ENCODE assay signal across 24 mouse cellular contexts in the genomic region with DNA sequence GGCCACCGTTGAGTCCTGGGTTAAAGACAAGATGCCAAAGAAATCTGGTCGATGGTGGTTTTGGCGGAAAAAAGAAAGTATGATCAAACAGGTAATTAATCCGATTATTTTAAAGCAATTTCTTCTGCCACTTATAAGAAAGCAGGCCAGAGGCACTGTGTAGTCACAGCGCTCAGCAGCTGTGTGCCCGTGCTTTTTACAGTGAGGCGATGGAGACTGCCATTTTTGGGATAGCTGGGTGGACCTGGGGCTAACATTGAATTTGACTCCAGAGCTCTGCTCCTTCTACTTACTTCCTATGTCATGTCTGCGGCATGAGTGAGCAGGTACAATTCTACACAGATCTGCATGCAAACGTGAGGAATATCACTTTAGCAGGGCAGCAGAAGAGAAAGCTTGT. TPM values are rescaled to one million over a fixed set of nuclear protein-coding genes. Genes with fewer than 3 reads are reported as not detected.
A peak's percentile ranks its signal among the peaks of the same experiment; 100 is the strongest.
DNase-seq lines count a peak whose midpoint lies in the region; ATAC-seq lines count a peak whose summit lies in the region.
"Had no signal": no experiment of that assay in that cellular context is flagged by ENCODE, and none has a peak within 500 bp of the region (broad histone marks: within the 10 kb centered on the region; RNA-seq: fewer than 3 reads in every experiment).

No protein-coding gene starts in this region.

- no peaks in the 10 kb centered on the region for H3K9me3 ChIP-seq in liver, embryonic 12.5 days (replicated peaks)
- H3K9me3 ChIP-seq in liver, embryonic 11.5 days (ENCODE audit: control insufficient read depth, low read length), result no peaks in the 10 kb centered on the region
- H3K9me3 ChIP-seq in midbrain, embryonic 11.5 days (ENCODE audit: control insufficient read depth, low read length), result no peaks in the 10 kb centered on the region
- no peaks in the 10 kb centered on the region for H3K9me3 ChIP-seq in midbrain, embryonic 10.5 days (replicated peaks)
- H3K9me3 ChIP-seq: embryonic facial prominence, embryonic 10.5 days; embryonic facial prominence, embryonic 12.5 days; forebrain, embryonic 13.5 days; forebrain, embryonic 15.5 days; G1E had no signal

- H3K9ac ChIP-seq in liver, embryonic 12.5 days, result no peak overlapping the region
- no peak overlapping the region for H3K9ac ChIP-seq in liver, embryonic 11.5 days (ENCODE audit: low read depth, low read length)
- no peak overlapping the region for H3K9ac ChIP-seq in midbrain, embryonic 11.5 days (ENCODE audit: low read length)
- H3K9ac ChIP-seq: embryonic facial prominence, embryonic 12.5 days; forebrain, embryonic 13.5 days; forebrain, embryonic 15.5 days had no signal

- peaks cover 93% of the 10 kb centered on the region for H3K36me3 ChIP-seq in liver, embryonic 12.5 days
- peaks cover 44% of the 10 kb centered on the region for H3K36me3 ChIP-seq in liver, embryonic 11.5 days (ENCODE audit: control insufficient read depth, insufficient read depth, low read length)
- H3K36me3 ChIP-seq in midbrain, embryonic 11.5 days (ENCODE audit: control insufficient read depth, insufficient read depth, low read length), result peaks cover 11% of the 10 kb centered on the region
- H3K36me3 ChIP-seq in midbrain, embryonic 10.5 days, result peaks cover 89% of the 10 kb centered on the region

- ATAC-seq in liver, embryonic 12.5 days, result no peak
- no peak for ATAC-seq in liver, embryonic 11.5 days (replicated peaks; ENCODE audit: low FRiP score)
- ATAC-seq in midbrain, embryonic 11.5 days (ENCODE audit: low FRiP score), result no peak
- ATAC-seq: activated CD4-positive, CD25-positive, alpha-beta regulatory T cell, adult 4 months; CD4-positive, CD25-positive, alpha-beta regulatory T cell, adult 4 months; forebrain, embryonic 13.5 days; forebrain, embryonic 15.5 days; Patski had no signal

- no peak overlapping the region for H3K4me2 ChIP-seq in liver, embryonic 12.5 days
- no peak overlapping the region for H3K4me2 ChIP-seq in liver, embryonic 11.5 days
- H3K4me2 ChIP-seq in midbrain, embryonic 11.5 days, result no peak overlapping the region
- H3K4me2 ChIP-seq: embryonic facial prominence, embryonic 12.5 days; forebrain, embryonic 13.5 days; forebrain, embryonic 15.5 days had no signal

- DNase-seq in heart, adult 11 months, result peak; percentile 54
- no peak for DNase-seq in heart, postnatal 4 days
- no peak for DNase-seq in liver, embryonic 11.5 days (ENCODE audit: low spot score)
- peak; percentile 77 for DNase-seq in midbrain, embryonic 11.5 days (ENCODE audit: low spot score, missing footprints)
- no peak for DNase-seq in midbrain, embryonic 10.5 days (ENCODE audit: low spot score)
- DNase-seq: adrenal gland, adult 8-10 months; adrenal gland, postnatal 14 days; adrenal gland, postnatal 36 days; B cell, adult 2 months; cerebellum, adult 11-12 months; cerebellum, adult 2 months; cerebellum, adult 9-10 months; cerebellum, postnatal 10 days; cerebellum, postnatal 25 days had no signal

- no peaks in the 10 kb centered on the region for H3K27me3 ChIP-seq in liver, embryonic 12.5 days (replicated peaks)
- no peaks in the 10 kb centered on the region for H3K27me3 ChIP-seq in liver, embryonic 11.5 days (replicated peaks; ENCODE audit: control insufficient read depth, insufficient read depth, low read length)
- no peaks in the 10 kb centered on the region for H3K27me3 ChIP-seq in midbrain, embryonic 11.5 days (ENCODE audit: control insufficient read depth, insufficient read depth, low read length)
- H3K27me3 ChIP-seq in midbrain, embryonic 10.5 days (ENCODE audit: low read depth, poor library complexity, severe bottlenecking), result no peaks in the 10 kb centered on the region
- H3K27me3 ChIP-seq: CH12.LX; embryonic facial prominence, embryonic 12.5 days; forebrain, embryonic 13.5 days; forebrain, embryonic 15.5 days; Patski had no signal

- H3K4me3 ChIP-seq in liver, embryonic 12.5 days, result no peak overlapping the region
- no peak overlapping the region for H3K4me3 ChIP-seq in liver, embryonic 11.5 days (ENCODE audit: low read depth, low read length)
- no peak overlapping the region for H3K4me3 ChIP-seq in midbrain, embryonic 11.5 days (ENCODE audit: low read depth, low read length)
- H3K4me3 ChIP-seq in midbrain, embryonic 10.5 days, result no peak overlapping the region
- H3K4me3 ChIP-seq: embryonic facial prominence, embryonic 10.5 days; embryonic facial prominence, embryonic 12.5 days; forebrain, embryonic 13.5 days; forebrain, embryonic 15.5 days had no signal

- peaks cover 40% of the 10 kb centered on the region for H3K4me1 ChIP-seq in liver, embryonic 12.5 days
- H3K4me1 ChIP-seq in liver, embryonic 11.5 days (replicated peaks; ENCODE audit: control insufficient read depth, insufficient read depth, low read length), result peaks cover 25% of the 10 kb centered on the region
- no peaks in the 10 kb centered on the region for H3K4me1 ChIP-seq in midbrain, embryonic 11.5 days (ENCODE audit: control insufficient read depth, insufficient read depth, low read length)
- H3K4me1 ChIP-seq in midbrain, embryonic 10.5 days, result no peaks in the 10 kb centered on the region
- H3K4me1 ChIP-seq: embryonic facial prominence, embryonic 10.5 days; embryonic facial prominence, embryonic 12.5 days; forebrain, embryonic 13.5 days; forebrain, embryonic 15.5 days had no signal

- WGBS in liver, embryonic 12.5 days (ENCODE audit: insufficient replicate concordance), result 93% methylated on average over 9 of the region's 9 CpGs
- 94% methylated on average over 9 of the region's 9 CpGs for WGBS in liver, embryonic 11.5 days
- 95% methylated on average over 9 of the region's 9 CpGs for WGBS in midbrain, embryonic 11.5 days
- 95% methylated on average over 9 of the region's 9 CpGs for WGBS in midbrain, embryonic 10.5 days

- H3K27ac ChIP-seq in liver, embryonic 12.5 days, result peak overlapping the region; percentile 32; the same call in 1 of the 2 replicates
- no peak overlapping the region for H3K27ac ChIP-seq in liver, embryonic 11.5 days (ENCODE audit: low read depth, low read length)
- H3K27ac ChIP-seq in midbrain, embryonic 11.5 days (ENCODE audit: low read depth, low read length), result no peak overlapping the region
- no peak overlapping the region for H3K27ac ChIP-seq in midbrain, embryonic 10.5 days (replicated peaks)
- H3K27ac ChIP-seq: embryonic facial prominence, embryonic 10.5 days; embryonic facial prominence, embryonic 12.5 days; forebrain, embryonic 13.5 days; forebrain, embryonic 15.5 days had no signal

RNA-seq across cellular contexts. Expression of a gene that starts 58.5 kb away (rescaled TPM):
- 10 to 100 TPM; 16.3 to 19.5 TPM for total RNA-seq in heart, postnatal 4 days (2021)
- polyA plus RNA-seq in liver, embryonic 12.5 days (2016; fragmentation: Nextera tagmentation; extraction: Ambion mirVana), result 40.1 and 42.5 TPM in 2 replicates
- polyA plus RNA-seq in liver, embryonic 11.5 days (2014; fragmentation: Nextera tagmentation; extraction: Ambion mirVana), result 37.7 and 37.9 TPM in 2 replicates
- 31.6 and 35.4 TPM in 2 replicates for polyA plus RNA-seq in midbrain, embryonic 11.5 days (2014; fragmentation: Nextera tagmentation; extraction: Ambion mirVana)
- 34.5 and 37.3 TPM in 2 replicates for polyA plus RNA-seq in midbrain, embryonic 10.5 days (2016; fragmentation: Nextera tagmentation; extraction: Ambion mirVana)

Comparison
In these comparisons a context has a peak if more than half of its experiments do, and no peak if none do; other contexts are left out.
1. DNase-seq: peak in heart, adult 11 months (single experiment) and midbrain, embryonic 11.5 days (single experiment); none in heart, postnatal 4 days (single experiment), liver, embryonic 11.5 days (single experiment) and midbrain, embryonic 10.5 days (single experiment).